Mouse (Mus musculus): ENCODE measurements around the gene Klhl9.

Klhl9 gene

DNA sequence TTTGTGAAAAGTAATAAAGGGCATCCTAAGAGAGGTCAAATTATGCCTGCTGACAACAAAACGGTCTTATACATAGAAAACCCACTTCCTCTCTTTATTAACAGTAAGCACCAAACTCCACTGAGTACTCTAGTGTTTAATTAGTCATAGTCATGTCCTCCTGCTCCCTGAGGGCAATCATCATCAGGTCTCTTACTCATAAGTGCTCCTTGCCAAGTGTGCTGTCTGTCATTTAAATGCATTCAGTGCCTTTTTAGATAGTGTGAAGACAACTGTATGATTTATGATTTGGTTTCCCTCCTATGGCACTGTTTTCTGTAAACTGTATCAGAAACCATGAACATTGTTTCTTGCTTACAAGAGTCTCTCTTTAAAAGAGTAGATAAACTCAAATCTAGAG lies 8.0 kb downstream of the Klhl9 start:
- DNase-seq: no peak

DNA sequence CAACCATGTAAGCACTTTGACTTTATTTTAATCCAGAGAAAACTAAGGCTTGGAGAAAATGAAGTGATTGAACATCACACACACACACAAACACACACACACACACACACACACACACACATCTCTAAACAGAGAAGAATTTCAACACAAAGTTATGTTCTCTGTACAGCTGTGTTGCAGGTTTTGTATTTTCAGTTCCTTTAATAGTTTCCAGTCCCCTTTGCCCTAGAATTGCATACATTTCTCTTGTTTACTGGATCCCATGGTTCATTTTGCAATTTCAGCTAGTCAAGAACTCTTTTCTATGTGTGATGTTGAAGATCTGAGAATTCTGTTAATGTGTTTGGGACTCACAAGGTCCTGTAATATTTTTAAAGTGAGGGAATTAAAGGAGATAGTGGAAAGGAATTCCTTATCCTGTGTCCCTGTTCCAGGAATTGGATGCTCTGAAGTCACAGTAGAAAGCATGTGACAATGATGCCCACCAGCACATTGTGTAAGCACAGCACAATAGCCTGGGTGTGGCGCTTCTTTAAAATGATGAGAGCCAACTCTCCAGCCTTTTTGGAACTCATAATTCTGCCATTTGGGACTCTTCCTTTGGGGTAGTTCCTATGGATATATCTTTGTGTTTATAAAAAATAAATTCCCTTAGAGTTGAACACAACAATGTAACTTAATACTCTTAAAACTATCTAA lies 15.0 kb downstream of the Klhl9 start:
- no peak for DNase-seq

DNA sequence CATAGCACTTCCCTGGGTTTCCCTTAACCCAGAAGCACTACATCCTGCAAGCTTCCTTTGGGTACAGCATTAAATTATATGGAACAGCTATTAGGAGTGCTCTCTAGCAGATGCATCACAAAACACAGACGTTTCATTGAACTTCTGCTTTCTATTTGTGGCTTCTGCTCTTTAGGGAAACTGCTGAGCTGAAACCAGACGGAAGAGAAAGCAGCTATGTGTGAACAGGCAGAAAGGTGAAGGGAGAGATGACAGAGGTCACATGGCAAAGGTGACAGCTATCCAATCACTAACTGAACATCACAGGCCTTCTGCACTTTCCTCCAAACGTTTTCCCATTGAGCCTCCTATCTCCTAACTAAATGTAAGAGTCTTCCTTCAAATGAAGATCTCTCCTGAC lies 16.3 kb downstream of the Klhl9 start:
- DNase-seq: no peak

DNA sequence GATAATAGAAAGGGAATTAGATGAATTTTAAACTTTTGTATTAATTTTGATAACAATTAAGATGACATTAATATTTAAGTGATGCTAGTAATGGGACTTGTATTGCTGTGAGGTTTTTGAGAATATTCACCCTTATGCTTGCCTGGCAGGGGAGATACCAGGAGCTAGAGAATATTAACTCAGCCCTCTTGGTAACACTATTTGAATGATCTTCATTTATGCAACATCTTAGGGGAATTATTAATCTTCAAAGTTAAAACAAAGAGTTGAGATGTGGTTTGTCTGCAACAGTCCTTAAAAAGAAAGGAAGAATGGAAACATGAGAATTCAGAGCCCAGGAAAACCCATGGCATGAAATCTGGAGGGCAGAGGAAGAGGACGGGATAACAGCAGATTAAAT lies 23.0 kb downstream of the Klhl9 start:
- DNase-seq: no peak

DNA sequence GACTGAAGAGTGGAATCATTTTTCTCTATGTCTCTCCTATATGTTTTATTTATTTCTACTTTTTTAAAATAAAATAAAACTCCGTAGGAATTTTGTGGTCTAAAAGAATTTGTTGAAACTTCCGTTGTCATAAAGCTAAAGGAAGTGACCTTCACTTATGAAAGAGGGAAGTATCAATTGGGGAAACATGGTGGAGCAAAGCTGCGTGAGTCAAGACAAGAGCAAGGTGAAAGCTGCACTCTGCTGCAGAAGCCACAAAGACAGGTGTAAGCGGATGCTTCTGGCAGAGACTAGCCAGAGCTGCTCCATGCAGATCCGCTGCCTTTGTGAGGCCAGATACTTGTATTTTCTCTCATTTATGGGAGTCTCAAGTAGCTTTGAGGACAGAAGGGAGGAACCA lies 23.5 kb downstream of the Klhl9 start:
- no peak for DNase-seq

DNA sequence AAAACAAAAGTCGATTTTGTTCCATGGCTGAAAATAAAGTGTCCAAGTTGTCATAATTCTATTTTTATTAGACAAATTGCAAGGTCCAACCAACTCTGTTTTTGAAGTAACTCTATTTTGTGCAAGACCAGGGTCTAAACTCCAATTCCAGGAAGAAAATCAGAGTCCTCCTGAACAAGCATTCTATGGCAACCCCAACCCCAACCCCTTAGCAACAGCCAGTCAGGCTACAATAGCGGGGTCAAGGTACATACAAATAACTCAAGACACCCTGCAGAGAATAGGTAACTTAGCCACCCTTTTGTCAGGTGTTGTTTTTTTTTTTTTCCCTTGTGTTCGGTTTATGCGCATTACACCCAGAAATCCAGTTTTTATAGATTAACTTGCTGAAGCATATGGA lies 24.5 kb downstream of the Klhl9 start:
- DNase-seq: peak; percentile 27

DNA sequence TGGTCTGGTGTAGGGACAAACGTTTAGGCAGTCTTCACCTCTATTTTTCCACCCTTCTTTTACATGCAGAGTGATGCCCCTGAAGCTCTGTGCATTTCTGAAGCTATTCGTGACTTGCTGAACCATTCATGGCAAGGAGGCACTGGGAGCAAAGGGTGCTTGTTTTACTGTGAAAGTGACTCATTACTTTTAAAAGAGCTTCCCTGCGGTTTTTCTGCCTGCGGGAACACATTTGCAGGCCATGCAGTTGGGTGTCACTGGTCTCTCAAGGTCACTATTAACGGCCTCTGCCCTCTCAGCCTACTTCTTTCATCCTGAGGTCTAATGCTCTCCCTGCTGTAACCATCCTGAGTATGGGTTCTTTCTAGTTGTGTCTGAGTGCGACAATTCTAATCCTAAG lies 25.2 kb downstream of the Klhl9 start:
- DNase-seq: no peak

DNA sequence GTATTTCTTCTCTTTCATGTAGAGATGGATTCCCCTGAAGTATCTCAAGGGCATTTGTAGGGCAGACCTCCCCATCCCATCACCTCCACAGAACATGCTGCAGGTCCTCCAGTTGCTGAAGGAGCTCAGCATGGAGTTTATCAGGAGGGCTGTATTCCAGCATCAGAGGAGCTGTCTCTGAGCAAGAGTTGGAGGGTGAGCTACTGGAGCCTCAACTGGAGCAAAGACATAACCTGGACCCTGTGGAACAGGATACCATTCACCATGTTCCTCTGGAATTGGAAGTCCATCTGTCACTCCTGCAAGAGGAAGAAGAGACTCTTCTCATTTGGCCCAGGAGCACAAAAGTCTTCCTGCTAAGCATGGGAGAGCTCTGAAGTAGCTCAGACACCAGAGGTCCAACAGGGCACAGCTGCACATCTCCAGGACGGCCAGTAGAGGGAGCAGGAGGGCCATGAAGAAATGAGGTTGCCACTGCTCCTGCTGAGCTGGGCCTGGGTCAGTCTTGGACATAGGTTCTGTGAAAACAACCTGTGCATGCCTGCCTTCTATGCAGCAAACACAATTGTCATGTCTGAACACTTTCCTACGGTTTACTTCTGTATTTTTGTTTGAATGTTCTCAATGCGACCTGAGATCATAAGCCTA lies 25.9 kb downstream of the Klhl9 start:
- DNase-seq: peak; percentile 58

DNA sequence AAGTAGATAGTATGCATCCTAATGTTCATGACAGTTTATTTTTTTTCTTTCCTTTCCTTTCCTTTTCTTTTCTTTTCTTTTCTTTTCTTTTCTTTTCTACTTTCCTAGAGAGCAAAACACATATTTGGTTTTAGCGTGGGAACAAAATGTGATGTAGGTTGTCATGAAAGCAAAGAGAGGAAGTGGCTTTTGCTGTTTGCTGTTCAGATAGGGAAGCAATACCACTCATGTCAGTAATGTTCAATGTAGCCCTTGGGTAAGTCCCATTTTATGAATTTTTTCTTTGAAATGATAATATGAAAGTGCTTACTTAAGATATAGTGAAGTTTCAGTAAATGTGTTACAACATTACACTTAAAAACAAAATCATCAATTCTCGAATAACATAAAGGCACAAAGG lies 28.9 kb downstream of the Klhl9 start:
- DNase-seq: no peak

DNA sequence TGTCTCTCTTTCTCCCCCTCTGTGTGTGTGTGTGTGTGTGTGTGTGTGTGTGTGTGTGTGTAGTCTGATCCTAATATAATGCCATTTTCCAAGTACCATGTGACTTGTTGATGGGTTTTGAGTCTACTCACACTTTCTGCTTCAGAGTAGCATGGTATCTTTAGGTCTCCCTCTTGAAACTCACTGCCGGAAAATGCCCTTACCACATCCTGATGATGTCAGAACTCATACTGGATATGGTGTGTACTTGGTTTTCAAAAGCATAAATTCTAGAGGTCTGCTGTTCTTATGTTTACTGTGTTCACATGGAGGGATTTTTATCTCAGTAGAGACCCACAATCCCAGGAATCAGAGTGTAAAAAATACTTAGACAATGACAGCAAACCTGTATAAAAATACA lies 29.7 kb downstream of the Klhl9 start:
- no peak for DNase-seq

DNA sequence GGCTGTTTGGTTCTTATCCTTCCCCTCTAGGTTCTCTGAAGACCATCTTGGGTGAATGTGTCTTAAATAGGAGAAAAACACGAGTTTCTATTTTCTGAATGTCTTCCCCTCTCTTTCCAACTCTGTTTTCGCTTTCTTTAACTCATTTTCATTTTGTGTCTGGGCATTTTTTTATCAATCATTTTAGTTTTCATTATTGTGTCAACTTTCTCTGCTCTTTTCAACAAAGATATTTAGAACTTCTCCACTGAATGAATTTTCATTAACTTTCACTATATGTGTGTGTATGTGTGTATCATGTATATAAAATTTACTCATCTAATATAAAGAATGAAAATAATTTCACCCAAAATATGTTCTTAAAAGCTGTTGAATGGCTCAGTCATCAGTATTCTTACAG lies 31.0 kb downstream of the Klhl9 start, which contains the start of gene Ifnab:
Gene Ifnab, minus strand, starts transcription at position 101 of the 400 bp plus-strand sequence.
- no peak for DNase-seq

DNA sequence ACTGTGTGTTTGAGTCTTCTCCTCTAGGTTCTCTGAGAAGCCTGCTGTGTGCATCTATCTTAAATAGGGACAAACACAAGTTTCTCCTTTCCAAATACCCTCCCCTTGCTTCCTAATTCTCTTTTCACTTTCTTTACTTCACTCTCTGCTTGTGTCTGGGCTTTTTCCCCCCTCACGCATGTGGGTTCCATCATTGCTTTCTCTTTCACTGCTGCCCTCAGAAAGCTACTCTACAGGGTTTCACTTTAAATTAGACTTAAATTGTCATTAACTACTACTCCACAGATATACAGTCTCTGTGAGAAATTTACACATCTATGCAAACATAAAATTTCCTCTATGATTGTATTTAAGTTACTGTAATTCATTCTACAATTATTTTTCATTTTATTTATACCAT lies 38.5 kb downstream of the Klhl9 start, which contains the start of gene Ifna2:
Gene Ifna2, minus strand, starts transcription at position 101 of the 400 bp plus-strand sequence.
- DNase-seq: no peak

DNA sequence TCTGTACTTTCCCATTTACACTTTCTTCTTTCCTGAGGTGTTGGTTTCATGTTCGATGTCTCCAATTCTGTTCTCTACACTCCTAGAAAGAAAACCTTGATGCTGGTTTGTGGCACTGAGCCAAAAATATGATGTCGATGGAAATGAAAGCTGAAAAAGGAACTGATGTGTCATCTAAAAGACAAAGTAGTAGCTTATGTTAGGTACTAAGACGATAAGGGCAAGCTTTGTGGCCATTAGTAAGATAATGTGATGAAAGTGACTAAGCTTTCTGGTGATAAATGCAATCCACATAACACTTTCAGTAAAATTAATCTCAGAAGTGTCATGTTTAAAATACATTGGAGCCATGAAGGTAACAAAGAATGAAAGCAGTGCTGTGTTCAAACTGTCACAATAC lies 40.9 kb downstream of the Klhl9 start:
- no peak for DNase-seq

DNA sequence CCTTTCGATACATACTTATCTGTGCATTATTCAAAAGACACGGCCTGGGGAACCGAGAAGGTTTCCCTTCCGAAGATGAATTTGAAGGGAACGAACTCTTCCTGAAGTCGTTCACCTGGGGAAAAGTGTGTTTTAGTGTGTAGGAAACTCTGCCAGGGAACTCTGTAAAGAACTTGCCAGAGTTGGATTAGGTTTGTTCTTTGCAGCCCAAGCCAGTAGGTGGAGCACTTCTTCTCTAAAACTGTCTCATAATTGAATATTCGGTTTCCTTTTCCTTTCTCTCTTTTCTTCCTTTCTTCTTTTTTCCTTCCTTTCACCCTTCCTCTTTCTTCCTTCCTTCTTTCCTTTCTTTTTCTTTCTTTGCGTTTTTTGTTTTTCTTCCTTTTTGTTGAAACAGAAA lies 41.9 kb downstream of the Klhl9 start:
- DNase-seq: no peak

DNA sequence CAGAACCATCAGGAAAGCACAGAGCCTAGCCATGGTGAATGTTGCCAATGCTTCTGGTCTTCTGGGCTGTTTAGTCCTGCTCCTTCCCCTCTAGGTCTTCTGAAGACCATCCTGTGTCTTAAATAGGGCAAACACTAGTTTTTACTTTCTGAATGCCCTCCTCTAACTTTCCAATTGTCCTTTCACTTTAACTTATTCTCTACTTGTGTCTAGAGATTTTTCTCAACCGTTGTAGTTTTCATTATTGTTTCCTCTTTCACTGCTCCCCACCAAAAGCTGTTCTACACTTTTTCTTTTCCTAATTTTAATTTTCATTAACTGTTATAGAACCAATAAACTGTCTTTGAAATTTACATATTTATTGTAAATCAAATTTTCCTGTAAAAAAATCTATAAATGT lies 45.4 kb downstream of the Klhl9 start, which contains the start of gene Ifna16:
Gene Ifna16, minus strand, starts transcription at position 101 of the 400 bp plus-strand sequence.
- no peak for DNase-seq
